Mouse (Mus musculus): Measurements from ENCODE around the gene Pdxdc1. TPM values are rescaled to one million over a fixed set of nuclear protein-coding genes. Genes with fewer than 3 reads are reported as not detected.

The Pdxdc1 gene
- total RNA-seq, 2 experiments from 2014 or later: 75.6 to 76.5 TPM

- no peak for DNase-seq
Observed at GRCm38 (mm10) chr16:13883094-13883774, 19.7 kb downstream of the Pdxdc1 start.

GRCm38 (mm10) chr16:13875483-13875882 is 27.4 kb downstream of the Pdxdc1 start:
- DNase-seq: no peak

DNA sequence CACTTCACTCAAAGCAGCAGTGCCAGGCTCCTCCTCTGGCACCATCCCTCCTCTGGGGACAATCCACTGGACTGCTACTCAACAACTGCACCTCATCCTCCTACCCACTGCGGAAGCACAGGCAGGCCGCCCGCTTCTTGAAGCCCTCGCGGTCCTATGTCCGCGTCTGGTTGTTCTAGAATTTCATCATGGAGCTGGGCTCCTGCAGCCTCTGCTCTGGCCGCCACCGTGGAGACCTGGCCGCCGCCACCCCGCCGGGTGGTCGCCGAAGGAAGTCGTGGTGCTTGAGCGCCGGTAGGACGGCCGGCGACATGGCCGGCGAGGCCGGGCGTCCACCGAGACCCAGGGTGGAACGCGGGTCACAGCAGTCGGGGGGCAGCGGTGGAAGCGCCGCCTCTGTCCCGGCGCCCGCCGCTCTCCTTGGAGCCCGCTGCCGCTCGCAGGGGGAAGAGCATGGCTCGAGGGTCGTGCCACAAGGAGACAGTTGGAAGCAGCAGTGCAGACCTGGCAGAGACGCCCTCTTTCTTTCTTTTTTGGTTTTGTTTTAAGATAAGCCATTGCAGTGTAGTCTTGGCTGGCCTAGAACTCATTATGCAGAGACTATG is 34.9 kb downstream of the Pdxdc1 start:
- peak; percentile 27 for DNase-seq

DNA sequence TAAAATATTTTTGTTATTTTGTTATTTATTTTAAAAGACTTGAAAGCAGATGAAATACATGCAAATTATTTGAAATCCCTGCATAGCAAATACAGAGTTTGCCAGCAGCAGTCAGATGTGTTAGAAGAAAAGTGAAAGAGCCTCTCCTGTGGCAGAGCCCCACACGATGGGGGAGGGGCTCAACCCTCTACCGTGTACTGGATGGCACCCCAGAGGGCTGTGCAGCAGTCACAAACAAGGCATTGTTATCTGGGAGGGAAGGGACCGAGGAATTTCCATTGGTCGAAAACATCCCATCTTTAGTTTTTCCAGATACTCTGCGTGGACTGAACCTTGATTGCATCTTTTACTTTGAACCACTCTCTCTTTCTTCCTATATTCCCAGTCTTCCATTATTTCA is 35.5 kb downstream of the Pdxdc1 start:
- peak; percentile 23 for DNase-seq

DNA sequence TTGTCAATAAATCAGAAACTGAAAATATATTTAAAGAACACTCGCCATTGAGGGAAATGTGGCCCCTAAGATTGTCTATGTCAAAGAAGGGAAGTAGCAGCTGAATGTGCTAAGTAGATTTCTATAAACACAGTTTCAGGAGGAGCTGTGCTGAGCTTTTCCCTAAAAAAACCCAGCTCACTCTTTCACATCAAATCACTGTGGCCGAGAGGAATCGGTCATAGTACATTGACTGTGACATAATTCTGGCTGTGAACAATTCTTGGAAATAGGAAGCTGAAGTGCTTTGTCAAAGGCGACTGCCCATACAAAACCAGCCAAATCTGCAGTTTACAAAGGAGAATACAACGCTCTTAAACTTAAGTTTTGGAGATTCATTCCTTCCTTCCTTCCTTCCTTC is 36.3 kb downstream of the Pdxdc1 start:
- no peak for DNase-seq

DNA sequence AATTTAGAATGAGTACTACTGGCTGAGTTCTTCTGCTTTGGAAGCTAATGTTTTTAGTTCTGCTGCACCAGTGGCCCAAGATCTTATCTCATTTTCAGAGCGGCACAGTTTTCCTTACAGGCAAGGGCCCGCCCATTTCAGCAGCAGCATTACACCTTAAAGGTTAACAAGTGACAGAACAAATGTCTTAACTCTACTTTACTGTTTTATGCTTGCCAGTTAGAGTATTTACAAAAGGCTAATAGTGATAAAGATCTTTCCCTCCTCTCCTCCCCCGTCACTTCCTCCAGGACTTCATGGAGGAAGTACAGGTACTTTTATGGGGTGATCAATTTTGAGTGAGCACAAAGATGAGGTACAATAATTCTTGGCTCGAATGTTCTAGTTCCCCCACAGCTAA is 36.9 kb downstream of the Pdxdc1 start:
- no peak for DNase-seq

DNA sequence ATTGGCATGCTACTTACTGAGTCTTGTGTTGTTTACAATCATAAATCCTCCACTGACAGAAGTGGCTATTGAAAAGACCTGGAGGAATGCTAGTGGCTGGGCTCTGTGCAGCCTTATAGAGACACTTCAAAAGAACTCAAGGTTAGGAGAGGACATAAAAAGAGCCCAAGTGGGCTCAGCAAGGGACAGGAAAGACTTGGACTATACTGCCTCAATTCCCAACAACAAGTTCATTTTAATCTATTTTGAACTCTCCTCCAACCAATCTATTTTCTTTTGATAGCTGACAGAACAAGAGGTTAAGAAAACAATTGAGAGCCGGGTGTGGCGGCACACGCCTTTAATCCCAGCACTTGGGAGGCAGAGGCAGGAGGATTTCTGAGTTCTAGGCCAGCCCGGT is 49.0 kb downstream of the Pdxdc1 start:
- no peak for DNase-seq

DNA sequence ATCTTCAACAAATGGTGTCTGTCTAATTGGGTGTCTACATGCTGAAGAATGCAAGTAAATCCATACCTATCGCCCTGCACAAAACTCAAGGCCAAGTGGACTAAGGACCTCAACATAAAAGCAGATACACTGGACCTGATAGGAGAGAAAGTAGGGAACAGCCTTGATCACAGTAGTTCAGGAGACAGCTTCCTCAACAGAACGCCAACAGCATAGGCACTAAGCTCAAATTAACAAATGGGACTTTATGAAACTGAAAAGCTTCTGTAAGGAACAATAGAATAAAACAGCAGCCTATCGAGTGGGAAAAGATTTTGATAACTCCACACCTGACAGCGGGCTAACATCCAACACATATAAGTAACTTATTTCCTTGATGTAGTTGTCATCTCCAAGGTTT is 51.5 kb downstream of the Pdxdc1 start:
- DNase-seq: no peak

GRCm38 (mm10) chr16:13848310-13848709 is 54.6 kb downstream of the Pdxdc1 start:
- DNase-seq: no peak

DNA sequence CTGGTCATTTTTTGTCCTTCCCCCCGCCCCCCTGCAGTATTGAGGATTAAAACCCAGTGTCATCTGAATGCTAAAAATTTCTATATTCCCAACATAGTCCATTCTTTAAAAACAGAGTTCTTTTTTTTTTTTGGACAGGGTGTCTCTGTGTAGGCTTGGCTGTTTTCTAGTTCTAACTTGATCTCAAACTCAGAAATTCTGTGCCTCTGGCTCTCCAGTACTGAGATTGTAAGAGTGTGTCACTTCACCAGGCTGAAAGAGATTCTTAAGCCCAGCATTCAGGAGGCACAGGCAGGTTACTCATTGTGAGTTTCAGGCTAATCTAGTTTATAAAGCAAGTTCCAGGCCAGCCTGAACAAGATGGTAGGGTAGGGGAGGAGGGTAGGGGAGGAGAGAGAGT is 56.3 kb downstream of the Pdxdc1 start:
- DNase-seq: no peak

- no peak for DNase-seq
Observed at GRCm38 (mm10) chr16:13845031-13845430, 57.9 kb downstream of the Pdxdc1 start.

DNA sequence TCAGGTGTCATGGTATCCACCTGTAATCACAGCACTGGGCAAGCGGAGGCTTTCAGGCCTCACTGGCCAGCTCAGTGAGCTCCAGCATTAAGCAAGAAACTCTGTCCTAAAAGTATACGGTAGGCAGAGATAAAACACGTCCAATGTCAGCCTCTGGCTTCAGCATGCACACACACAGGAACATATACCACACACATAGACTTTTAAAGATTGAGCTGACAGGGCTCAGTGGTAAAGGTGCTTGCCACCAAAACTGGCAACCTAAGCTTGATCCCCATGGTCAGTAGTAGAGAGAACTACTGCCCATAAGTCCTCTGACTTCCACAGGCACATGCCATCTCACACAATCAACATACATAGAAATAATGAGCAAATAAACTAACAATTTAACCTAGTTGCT is 62.0 kb downstream of the Pdxdc1 start:
- no peak for DNase-seq

DNA sequence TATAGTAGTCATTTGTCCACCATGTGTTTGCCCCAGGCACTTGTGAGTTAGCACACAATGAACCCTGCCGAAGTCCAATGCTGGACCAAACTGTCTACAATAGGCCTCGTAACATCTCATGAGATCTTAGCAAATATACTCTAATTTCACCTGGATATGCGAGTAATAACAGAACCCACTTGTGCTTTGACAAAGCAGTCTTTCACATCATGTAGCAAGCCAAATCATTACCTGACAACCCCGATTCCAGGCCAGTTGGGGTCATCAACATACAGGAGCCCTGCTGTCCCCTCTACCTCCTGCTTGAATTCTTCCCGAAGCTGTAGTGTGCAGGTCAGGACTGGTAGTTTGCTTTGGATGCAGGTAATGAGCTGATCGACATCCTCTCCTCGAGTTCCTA is 62.9 kb downstream of the Pdxdc1 start:
- no peak for DNase-seq

GRCm38 (mm10) chr16:13834382-13834781 is 68.5 kb downstream of the Pdxdc1 start:
- no peak for DNase-seq

- DNase-seq: peak; percentile 47
Observed at GRCm38 (mm10) chr16:13831606-13832005, 71.3 kb downstream of the Pdxdc1 start.

DNA sequence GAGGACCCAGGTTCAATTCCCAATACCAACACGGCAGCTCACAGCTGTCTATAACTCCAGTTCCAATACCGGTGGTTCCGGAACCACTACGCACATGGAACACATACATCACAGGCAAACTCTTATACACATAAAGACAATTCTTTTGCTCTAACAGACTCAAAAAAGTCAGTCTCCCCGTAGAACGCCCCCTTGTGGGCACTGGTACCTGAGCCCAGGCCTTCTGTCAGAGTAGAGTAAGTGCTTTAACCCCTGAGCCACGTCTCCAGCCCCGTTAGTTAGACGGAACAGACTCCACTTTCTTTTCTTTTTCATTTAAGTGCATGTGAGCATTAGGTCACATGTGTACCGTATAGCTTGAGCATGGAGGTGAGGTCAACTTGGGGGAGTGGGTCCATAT is 72.5 kb downstream of the Pdxdc1 start:
- no peak for DNase-seq

DNA sequence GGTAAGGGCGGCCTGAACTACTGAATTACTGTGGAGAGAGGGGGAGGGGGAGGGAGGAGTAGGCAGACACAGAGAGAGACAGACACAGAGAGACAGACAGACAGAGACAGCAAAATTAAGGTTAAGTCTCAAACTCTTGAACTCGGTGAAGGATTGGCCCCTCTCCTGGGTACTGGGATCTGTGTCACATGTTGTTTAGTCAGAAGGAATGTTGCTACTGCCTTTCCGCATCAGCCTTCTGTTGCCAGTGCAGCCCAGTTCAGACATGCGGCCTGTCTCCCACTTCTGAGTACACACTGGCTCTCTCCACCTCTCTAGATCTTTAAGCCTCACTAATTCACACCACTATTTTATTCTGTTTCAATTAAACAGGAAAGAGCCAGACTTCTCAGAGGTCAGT is 76.4 kb downstream of the Pdxdc1 start:
- DNase-seq: no peak

DNA sequence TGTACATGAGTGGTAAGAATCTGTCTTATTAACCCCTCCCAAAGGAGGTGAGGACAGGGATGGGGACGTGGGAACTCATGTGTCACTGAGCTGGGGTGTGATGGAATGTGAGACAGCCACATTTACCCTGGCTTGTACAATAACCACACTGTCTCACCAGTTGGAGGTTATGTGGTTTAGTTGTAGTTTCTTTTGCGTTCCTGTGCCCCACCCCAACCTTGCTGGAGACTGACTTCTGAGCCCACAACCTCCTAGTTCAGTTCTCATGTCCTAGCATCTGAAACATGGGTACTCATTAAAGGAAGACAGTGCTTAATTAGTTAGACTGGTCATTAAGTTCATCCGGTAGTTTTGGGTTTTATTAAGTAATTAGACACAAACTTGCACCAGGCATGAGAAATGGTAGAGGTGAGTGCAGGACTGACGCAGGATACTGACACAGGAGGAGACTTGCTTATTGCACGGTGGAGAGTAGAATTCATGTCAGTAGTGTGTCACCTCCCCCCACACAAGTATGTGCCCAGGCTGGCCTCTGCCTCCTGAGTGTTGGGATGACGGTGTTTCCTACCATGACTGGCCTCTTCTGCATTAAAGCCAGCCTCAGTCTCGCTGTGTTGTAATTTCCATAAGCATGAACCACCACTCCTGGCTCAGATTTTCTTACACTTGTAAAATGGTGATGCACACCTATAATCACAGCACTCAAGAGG is 77.0 kb downstream of the Pdxdc1 start:
- no peak for DNase-seq

DNA sequence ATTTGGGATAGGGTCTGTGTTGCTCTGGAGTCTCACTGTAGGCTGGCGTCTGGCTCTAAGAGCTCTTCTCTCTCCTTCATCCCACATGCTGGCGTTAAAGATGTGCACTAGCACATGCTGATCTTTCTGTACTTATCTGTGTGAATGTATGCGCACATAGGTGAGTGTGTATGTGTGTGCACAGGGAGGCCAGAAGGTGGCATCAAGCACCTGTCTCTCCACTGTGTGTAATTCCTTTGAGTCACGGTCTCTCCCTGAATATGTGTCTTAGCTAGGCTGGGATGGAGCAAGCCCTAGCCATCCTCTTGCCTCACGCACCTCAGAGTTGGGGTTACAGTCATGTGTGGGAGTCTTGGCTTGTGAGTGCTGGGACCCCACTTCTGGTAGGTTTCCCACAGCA is 82.2 kb downstream of the Pdxdc1 start:
- no peak for DNase-seq

DNA sequence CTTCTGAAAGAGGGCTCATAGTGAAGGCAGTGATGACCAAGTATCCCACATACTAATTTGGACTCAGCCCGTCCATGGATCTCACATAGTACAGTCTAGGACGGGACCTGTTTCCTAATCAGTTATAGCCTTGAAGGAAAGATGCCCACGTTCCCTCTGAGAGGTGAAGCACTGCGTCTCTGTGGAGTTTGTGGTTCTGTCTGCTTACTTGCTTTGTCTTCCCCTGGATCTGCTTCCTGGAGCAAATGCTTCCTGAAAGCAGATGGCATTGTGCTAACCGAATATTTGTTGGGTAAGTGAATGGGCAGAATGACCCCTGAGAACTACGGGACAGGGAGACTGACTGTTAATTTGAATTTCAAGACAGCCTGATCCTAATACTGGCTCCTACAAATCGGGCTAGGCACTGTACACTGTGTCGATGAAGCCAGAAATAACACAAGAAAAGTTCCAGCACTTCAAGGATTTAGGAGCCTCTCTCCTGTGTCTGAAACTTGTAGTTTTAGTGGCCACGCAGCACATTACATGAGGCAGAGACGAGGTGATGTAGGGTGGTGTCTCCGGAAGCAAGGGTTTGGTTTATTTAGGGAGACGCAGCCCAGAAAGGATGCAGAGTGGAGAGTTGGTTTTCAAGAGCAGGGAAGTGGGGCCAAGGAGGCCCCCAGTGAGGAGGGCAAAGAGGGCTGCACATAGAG is 83.0 kb downstream of the Pdxdc1 start:
- no peak for DNase-seq

- DNase-seq: no peak
Observed at GRCm38 (mm10) chr16:13819394-13819743, 83.6 kb downstream of the Pdxdc1 start.

DNA sequence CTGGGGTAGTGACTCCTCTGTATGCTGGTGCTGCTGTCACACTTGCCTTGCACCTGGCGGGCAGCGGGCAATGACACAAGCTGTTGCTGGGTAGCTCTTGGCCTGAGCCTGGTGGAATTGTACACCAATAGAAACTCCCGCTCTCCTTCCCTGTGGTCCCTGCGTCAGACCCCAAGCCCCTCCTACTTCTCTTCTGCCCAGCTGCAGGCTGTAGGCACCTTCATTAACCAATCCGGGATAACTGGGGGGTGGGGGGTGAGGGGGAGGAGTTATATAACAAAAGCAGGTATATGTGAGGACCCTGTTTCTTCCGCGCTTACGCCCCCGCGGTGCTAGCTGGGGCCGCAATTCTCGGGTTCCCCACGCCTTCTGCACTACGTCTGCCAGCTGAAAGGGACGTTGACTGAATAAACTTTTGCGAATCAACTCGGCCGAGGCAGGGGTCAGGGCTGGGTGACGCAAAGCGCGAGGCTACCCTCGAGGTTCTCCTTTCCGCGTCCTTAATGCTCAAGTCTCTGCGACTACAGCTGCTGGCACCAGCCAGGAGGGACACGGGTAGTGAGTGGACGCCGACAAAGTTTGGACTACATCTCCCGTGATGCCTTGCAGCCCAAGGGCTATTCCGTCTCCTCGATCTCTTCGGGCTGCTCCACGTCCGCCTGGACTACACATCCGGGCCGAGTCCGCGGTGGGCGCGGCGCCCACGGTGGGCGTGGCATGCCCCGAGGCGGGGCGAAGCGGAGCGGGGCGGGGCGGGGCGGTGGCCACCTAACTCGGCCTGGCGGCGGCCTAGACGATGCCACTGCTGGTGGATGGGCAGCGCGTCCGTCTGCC is 84.2 kb downstream of the Pdxdc1 start, which contains the start of gene Ntan1:
Ntan1 (plus strand) TSS at position 286 of the 834 bp plus-strand sequence.
- DNase-seq: peak; percentile 99

All from adrenal gland, postnatal 10 days (tissue).